Comparison of ENCODE assay signal across 8 mouse cellular contexts in the genomic region with DNA sequence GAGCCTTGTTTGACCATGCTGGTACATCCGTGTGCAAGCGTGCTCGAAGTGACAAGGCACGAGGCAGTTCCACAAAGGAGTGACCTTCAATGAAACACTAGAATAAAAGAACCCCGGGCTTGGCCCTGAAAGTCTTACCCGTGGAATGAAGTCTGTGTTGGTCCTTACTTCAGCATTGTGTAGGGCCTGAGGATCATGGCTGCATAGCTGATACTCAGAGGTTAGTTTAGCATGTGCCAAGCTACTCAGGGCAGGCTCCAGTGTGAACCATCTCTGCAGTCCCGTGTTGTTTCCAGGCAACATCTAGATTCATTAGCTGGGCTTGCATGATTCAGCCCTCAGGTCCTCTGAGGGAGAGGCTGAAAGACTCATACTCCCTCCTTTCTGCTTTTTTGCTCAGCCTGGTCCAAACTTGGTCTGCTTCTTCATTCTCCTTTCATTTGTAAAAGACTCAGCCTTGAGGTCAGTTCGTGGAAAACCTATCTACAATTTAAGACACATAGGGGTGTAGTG. TPM values are rescaled to one million over a fixed set of nuclear protein-coding genes. Genes with fewer than 3 reads are reported as not detected.
DNase-seq lines count a peak whose midpoint lies in the region; ATAC-seq and TF ChIP-seq lines count a peak whose summit lies in the region.
"Had no signal": no experiment of that assay in that cellular context is flagged by ENCODE, and none has a peak within 500 bp of the region (broad histone marks: within the 10 kb centered on the region; RNA-seq: fewer than 3 reads in every experiment).

Gene Ociad2, minus strand, starts transcription at position 306 of the 513 bp plus-strand sequence.

- no peak for DNase-seq in limb, embryonic 10.5 days (ENCODE audit: low spot score)
- DNase-seq in intestine, embryonic 14.5 days (ENCODE audit: low spot score) = no peak
- no peak for DNase-seq in lung, postnatal 4 days
- DNase-seq in cerebellum, postnatal 14 days = no peak

- TF ChIP-seq POLR2A in embryonic fibroblast, embryonic 13.5 days (IDR thresholded peaks at IDR 0.05; ENCODE audit: low read depth, low read length) = no peak
- no peak for TF ChIP-seq POLR2A in olfactory bulb, adult 2 months (IDR thresholded peaks at IDR 0.05; ENCODE audit: insufficient read depth, low read depth, low read length)

- H3K9me3 ChIP-seq in limb, embryonic 13.5 days = no peaks in the 10 kb centered on the region
- H3K9me3 ChIP-seq in limb, embryonic 10.5 days (replicated peaks) = no peaks in the 10 kb centered on the region
- H3K9me3 ChIP-seq in intestine, embryonic 14.5 days (ENCODE audit: control insufficient read depth, low read length) = no peaks in the 10 kb centered on the region

- ATAC-seq in limb, embryonic 13.5 days (ENCODE audit: low FRiP score, low read depth) = no peak
- no peak for ATAC-seq in intestine, embryonic 14.5 days (replicated peaks; ENCODE audit: low FRiP score, low TSS enrichment, low read depth)

- no peak within 1 kb of the TSS for H3K27ac ChIP-seq in limb, embryonic 13.5 days
- no peak within 1 kb of the TSS for H3K27ac ChIP-seq in limb, embryonic 10.5 days
- no peak within 1 kb of the TSS for H3K27ac ChIP-seq in embryonic fibroblast, embryonic 13.5 days (ENCODE audit: insufficient read depth, low read length)
- no peak within 1 kb of the TSS for H3K27ac ChIP-seq in intestine, embryonic 14.5 days (ENCODE audit: low read depth)
- peak within 1 kb of the TSS; percentile 90 for H3K27ac ChIP-seq in olfactory bulb, adult 2 months (ENCODE audit: insufficient read depth, low read depth, low read length)
- H3K27ac ChIP-seq: macrophage had no signal

- no peak within 1 kb of the TSS for H3K4me2 ChIP-seq in limb, embryonic 13.5 days (replicated peaks)
- H3K4me2 ChIP-seq in intestine, embryonic 14.5 days (ENCODE audit: low read length) = no peak within 1 kb of the TSS

- H3K36me3 ChIP-seq in limb, embryonic 13.5 days = no peaks in the 10 kb centered on the region
- H3K36me3 ChIP-seq in limb, embryonic 10.5 days = no peaks in the 10 kb centered on the region
- H3K36me3 ChIP-seq in intestine, embryonic 14.5 days (ENCODE audit: control insufficient read depth, insufficient read depth, low read length) = no peaks in the 10 kb centered on the region

- H3K9ac ChIP-seq in limb, embryonic 13.5 days = no peak within 1 kb of the TSS
- H3K9ac ChIP-seq in intestine, embryonic 14.5 days (ENCODE audit: low read length) = no peak within 1 kb of the TSS

- H3K4me3 ChIP-seq in limb, embryonic 13.5 days = no peak within 1 kb of the TSS
- H3K4me3 ChIP-seq in limb, embryonic 10.5 days = no peak within 1 kb of the TSS
- no peak within 1 kb of the TSS for H3K4me3 ChIP-seq in embryonic fibroblast, embryonic 13.5 days (ENCODE audit: insufficient read depth, low read length)
- H3K4me3 ChIP-seq in intestine, embryonic 14.5 days (ENCODE audit: low read depth, low read length) = no peak within 1 kb of the TSS
- H3K4me3 ChIP-seq in olfactory bulb, adult 2 months (ENCODE audit: insufficient read depth, low read depth, low read length) = no peak within 1 kb of the TSS

- H3K4me1 ChIP-seq in limb, embryonic 13.5 days = peaks cover 18% of the 10 kb centered on the region
- peaks cover 25% of the 10 kb centered on the region for H3K4me1 ChIP-seq in limb, embryonic 10.5 days
- peaks cover 12% of the 10 kb centered on the region for H3K4me1 ChIP-seq in embryonic fibroblast, embryonic 13.5 days (ENCODE audit: control insufficient read depth, insufficient read depth, low read length)
- no peaks in the 10 kb centered on the region for H3K4me1 ChIP-seq in intestine, embryonic 14.5 days (replicated peaks; ENCODE audit: control insufficient read depth, insufficient read depth, low read length)
- H3K4me1 ChIP-seq in olfactory bulb, adult 2 months (ENCODE audit: control insufficient read depth, insufficient read depth, low read length) = peaks cover 38% of the 10 kb centered on the region

- TF ChIP-seq CTCF in embryonic fibroblast, embryonic 13.5 days (IDR thresholded peaks at IDR 0.05; ENCODE audit: borderline replicate concordance, insufficient read depth, low read length) = no peak
- TF ChIP-seq CTCF in olfactory bulb, adult 2 months (IDR thresholded peaks at IDR 0.05; ENCODE audit: insufficient read depth, low read depth, low read length) = no peak

- 81% methylated on average over 8 of the region's 8 CpGs for WGBS in limb, embryonic 13.5 days
- WGBS in limb, embryonic 10.5 days = 86% methylated on average over 8 of the region's 8 CpGs
- 77% methylated on average over 8 of the region's 8 CpGs for WGBS in intestine, embryonic 14.5 days
- WGBS in olfactory bulb, adult 2 months = 56% methylated on average over 8 of the region's 8 CpGs

- H3K27me3 ChIP-seq in limb, embryonic 13.5 days = peaks cover 4% of the 10 kb centered on the region; the same call in 1 of the 2 replicates
- H3K27me3 ChIP-seq in limb, embryonic 10.5 days (ENCODE audit: low read depth, poor library complexity, severe bottlenecking) = peaks cover 27% of the 10 kb centered on the region
- no peaks in the 10 kb centered on the region for H3K27me3 ChIP-seq in intestine, embryonic 14.5 days (replicated peaks; ENCODE audit: control insufficient read depth, insufficient read depth, low read length)

RNA-seq across cellular contexts. Expression of gene Ociad2, which starts in this region (rescaled TPM):
- 9.9 and 10.5 TPM in 2 replicates for polyA plus RNA-seq in limb, embryonic 13.5 days (2015; fragmentation: Nextera tagmentation; extraction: Ambion mirVana)
- 6.0 and 6.6 TPM in 2 replicates for polyA plus RNA-seq in limb, embryonic 10.5 days (2016; fragmentation: Nextera tagmentation; extraction: Ambion mirVana)
- polyA plus RNA-seq in embryonic fibroblast, embryonic 13.5 days (2011; ENCODE audit: insufficient read length, low read depth, missing spikeins) = 18.0 and 25.0 TPM in 2 replicates
- 117 and 131 TPM in 2 replicates for polyA plus RNA-seq in intestine, embryonic 14.5 days (2014; fragmentation: Nextera tagmentation; extraction: Ambion mirVana)
- 451 TPM in 1 of 2 replicates, not detected in the other for polyA plus RNA-seq in olfactory bulb, adult 2 months (2012; ENCODE audit: insufficient read depth, insufficient read length, low replicate concordance, missing spikeins)
